22 mouse cellular contexts compared by ENCODE assay signal in genomic region chr5:27037796-27038195, GRCm38 (mm10).
DNase-seq lines count a peak whose midpoint lies in the region; ATAC-seq lines count a peak whose summit lies in the region.
"Had no signal": no experiment of that assay in that cellular context is flagged by ENCODE, and none has a peak within 500 bp of the region (broad histone marks: within the 10 kb centered on the region; RNA-seq: fewer than 3 reads in every experiment).

No protein-coding gene starts in this region.

- intact Hi-C loops in heart, postnatal 36 days (cut with DNase I) = no loop called here

- no peak for ATAC-seq in midbrain, embryonic 11.5 days (ENCODE audit: low FRiP score)
- no peak for ATAC-seq in midbrain, embryonic 14.5 days (ENCODE audit: low FRiP score, low TSS enrichment)
- no peak for ATAC-seq in intestine, embryonic 15.5 days
- ATAC-seq: activated CD4-positive, CD25-positive, alpha-beta regulatory T cell, adult 4 months; CD4-positive, CD25-positive, alpha-beta regulatory T cell, adult 4 months; Patski had no signal

- H3K9me3 ChIP-seq in midbrain, embryonic 11.5 days (ENCODE audit: control insufficient read depth, low read length) = no peaks in the 10 kb centered on the region
- no peaks in the 10 kb centered on the region for H3K9me3 ChIP-seq in midbrain, embryonic 14.5 days (ENCODE audit: control insufficient read depth, low read length)
- H3K9me3 ChIP-seq in intestine, embryonic 15.5 days = no peaks in the 10 kb centered on the region

- no peaks in the 10 kb centered on the region for H3K27me3 ChIP-seq in midbrain, embryonic 11.5 days (ENCODE audit: control insufficient read depth, insufficient read depth, low read length)
- H3K27me3 ChIP-seq in midbrain, embryonic 14.5 days (ENCODE audit: control insufficient read depth, insufficient read depth, low read length) = no peaks in the 10 kb centered on the region
- H3K27me3 ChIP-seq in intestine, embryonic 15.5 days (replicated peaks) = no peaks in the 10 kb centered on the region
- H3K27me3 ChIP-seq: CH12.LX, Patski had no signal

- H3K36me3 ChIP-seq in midbrain, embryonic 11.5 days (ENCODE audit: control insufficient read depth, insufficient read depth, low read length) = no peaks in the 10 kb centered on the region
- no peaks in the 10 kb centered on the region for H3K36me3 ChIP-seq in midbrain, embryonic 14.5 days (ENCODE audit: control insufficient read depth, insufficient read depth, low read length)
- H3K36me3 ChIP-seq in intestine, embryonic 15.5 days = no peaks in the 10 kb centered on the region
- H3K36me3 ChIP-seq: G1E had no signal

- no peak overlapping the region for H3K4me3 ChIP-seq in midbrain, embryonic 11.5 days (ENCODE audit: low read depth, low read length)
- H3K4me3 ChIP-seq in midbrain, embryonic 14.5 days (replicated peaks; ENCODE audit: low read depth, low read length) = no peak overlapping the region
- no peak overlapping the region for H3K4me3 ChIP-seq in intestine, embryonic 15.5 days (replicated peaks)

- no peak overlapping the region for H3K27ac ChIP-seq in midbrain, embryonic 11.5 days (ENCODE audit: low read depth, low read length)
- no peak overlapping the region for H3K27ac ChIP-seq in midbrain, embryonic 14.5 days (replicated peaks; ENCODE audit: low read depth, low read length)
- H3K27ac ChIP-seq in intestine, embryonic 15.5 days = no peak overlapping the region

- peak; percentile 72 for DNase-seq in heart, adult 11 months
- DNase-seq in heart, postnatal 36 days = no peak
- DNase-seq in midbrain, embryonic 11.5 days (ENCODE audit: low spot score, missing footprints) = peak; percentile 53
- DNase-seq in midbrain, embryonic 14.5 days = no peak
- DNase-seq in CD4-positive helper T cell, adult 2 months (ENCODE audit: low read depth, low spot score) = peak; percentile 4
- DNase-seq: adrenal gland, adult 2 months; adrenal gland, adult 8-10 months; adrenal gland, postnatal 10 days; adrenal gland, postnatal 14 days; adrenal gland, postnatal 25 days; adrenal gland, postnatal 36 days; B cell, adult 2 months; cerebellum, adult 11 months; cerebellum, adult 11-12 months; cerebellum, adult 18-20 months; cerebellum, adult 2 months had no signal

- no peaks in the 10 kb centered on the region for H3K4me1 ChIP-seq in midbrain, embryonic 11.5 days (ENCODE audit: control insufficient read depth, insufficient read depth, low read length)
- no peaks in the 10 kb centered on the region for H3K4me1 ChIP-seq in midbrain, embryonic 14.5 days (ENCODE audit: control insufficient read depth, insufficient read depth, low read length)
- no peaks in the 10 kb centered on the region for H3K4me1 ChIP-seq in intestine, embryonic 15.5 days (replicated peaks)

- H3K9ac ChIP-seq in midbrain, embryonic 11.5 days (ENCODE audit: low read length) = no peak overlapping the region
- no peak overlapping the region for H3K9ac ChIP-seq in midbrain, embryonic 14.5 days (replicated peaks; ENCODE audit: low read length)
- no peak overlapping the region for H3K9ac ChIP-seq in intestine, embryonic 15.5 days

- no peak overlapping the region for H3K4me2 ChIP-seq in midbrain, embryonic 11.5 days
- H3K4me2 ChIP-seq in midbrain, embryonic 14.5 days (ENCODE audit: low read length) = no peak overlapping the region
- H3K4me2 ChIP-seq in intestine, embryonic 15.5 days (replicated peaks) = no peak overlapping the region

- WGBS in midbrain, embryonic 11.5 days = 65% methylated on average over 5 of the region's 5 CpGs
- 68% methylated on average over 5 of the region's 5 CpGs for WGBS in midbrain, embryonic 14.5 days
- WGBS in intestine, embryonic 15.5 days = 54% methylated on average over 5 of the region's 5 CpGs

Comparison
In these comparisons a context has a peak if more than half of its experiments do, and no peak if none do; other contexts are left out.
1. DNase-seq: peak in heart, adult 11 months (single experiment), midbrain, embryonic 11.5 days (single experiment) and CD4-positive helper T cell, adult 2 months (single experiment); none in heart, postnatal 36 days (0 of 2) and midbrain, embryonic 14.5 days (single experiment).